Mouse (Mus musculus) lung, postnatal 0 days (tissue): ENCODE data around the gene Ak6.

Experiments used
- CTCF ChIP-seq: IDR thresholded peaks from 2 replicates; pipeline ENCODE4 v1.5.1; 2016; ENCODE audit warnings: antibody characterized with exemption, mild to moderate bottlenecking
- EP300 ChIP-seq: IDR thresholded peaks from 2 replicates; pipeline ENCODE4 v1.6.1; 2016; ENCODE audit warnings: antibody characterized with exemption, mild to moderate bottlenecking, control low read depth

- no peak for TF ChIP-seq EP300
- no peak for TF ChIP-seq CTCF
These were observed 32.1 kb downstream of the Ak6 start for GRCm38 (mm10) chr13:100682837-100683236.
